Mouse (Mus musculus) forebrain, postnatal 0 days (tissue): ENCODE results near the gene Skp1a. TPM values are rescaled to one million over a fixed set of nuclear protein-coding genes. Genes with fewer than 3 reads are reported as not detected.

Experiments used
- ATAC-seq: fragments of 200-750 bp; cut with Nextera tagmentation; 2 replicates; pipeline ENCODE4 v1.8.0; 2017; ENCODE audit warnings: mild to moderate bottlenecking, moderate library complexity
- DNase-seq: peaks from one replicate; pipeline ENCODE4 v3.0.0-alpha.2; 2015
- H3K27ac ChIP-seq: fragments of 300-500 bp; sonication (generic); 2 replicates; pipeline ENCODE4 v1.5.1; 2014; ENCODE audit warnings: low read depth, mild to moderate bottlenecking, antibody characterized with exemption, low read length, moderate library complexity, mixed read lengths
- H3K27me3 ChIP-seq: fragments of 300-500 bp; sonication (generic); 2 replicates; pipeline ENCODE4 v1.6.1; 2014; ENCODE audit warnings: mild to moderate bottlenecking, low read length, mixed read lengths; ENCODE audit not compliant: insufficient read depth
- H3K36me3 ChIP-seq: fragments of 300-500 bp; sonication (generic); 2 replicates; pipeline ENCODE4 v1.6.1; 2014; ENCODE audit warnings: mild to moderate bottlenecking, moderate library complexity; ENCODE audit not compliant: insufficient read depth
- H3K4me1 ChIP-seq: fragments of 300-500 bp; sonication (generic); 2 replicates; pipeline ENCODE4 v1.6.1; 2014; ENCODE audit warnings: antibody characterized with exemption; ENCODE audit not compliant: insufficient read depth
- H3K4me2 ChIP-seq: fragments of 300-500 bp; sonication (generic); 2 replicates; pipeline ENCODE4 v1.6.1; 2014; ENCODE audit warnings: low read depth, mild to moderate bottlenecking, moderate library complexity
- H3K4me3 ChIP-seq: fragments of 300-500 bp; sonication (generic); 2 replicates; pipeline ENCODE4 v1.5.1; 2014; ENCODE audit warnings: low read depth, low read length, mixed read lengths
- H3K9ac ChIP-seq: fragments of 300-500 bp; sonication (generic); 2 replicates; pipeline ENCODE4 v1.6.1; 2014; ENCODE audit warnings: mild to moderate bottlenecking
- H3K9me3 ChIP-seq: fragments of 300-500 bp; sonication (generic); 2 replicates; pipeline ENCODE4 v1.6.1; 2016; ENCODE audit warnings: low read length
- CTCF ChIP-seq: sonication (generic); IDR thresholded peaks from 2 replicates; pipeline ENCODE4 v1.5.1; 2016; ENCODE audit warnings: antibody characterized with exemption, control low read depth, low read depth
- WGBS: fragments of 180-500 bp; shearing (Covaris S2); extraction: QIAGEN DNeasy Blood & Tissue Kit; methylation state at CpG from one replicate; pipeline ENCODE4 v1.1.7; 2014; 5-methylcytosine and 5-hydroxymethylcytosine counted together
- polyA plus RNA-seq: library from polyadenylated mRNA; unstranded; fragments of >200 nt; fragmentation: Nextera tagmentation; extraction: Ambion mirVana; gene quantifications from 2 replicates; pipeline ENCODE4 v1.2.1, GENCODE M21; 2015
- total RNA-seq: library from RNA; depleted of rRNA; stranded (reverse); fragments of >200 nt; gene quantifications from 2 replicates; pipeline ENCODE4 v1.2.3, GENCODE M21; 2014

Gene Skp1a
- total and polyA plus RNA-seq, 2 experiments from 2014 or later = 767 to 1,355 TPM

GRCm38 (mm10) chr11:52282420-52282773 lies 50.6 kb downstream of the Skp1a start:
- H3K9ac ChIP-seq = peak overlapping the region; percentile 58; the same call in 1 of the 2 replicates
- peak overlapping the region; percentile 71 for H3K4me3 ChIP-seq
- no peak overlapping the region for H3K27ac ChIP-seq
- 0 out of 2 replicates have a peak, but pooled peaks cover 3% of the 10 kb centered on the region for H3K4me1 ChIP-seq
- no peaks in the 10 kb centered on the region for H3K9me3 ChIP-seq
- no peaks in the 10 kb centered on the region for H3K36me3 ChIP-seq
- H3K4me2 ChIP-seq = peak overlapping the region; percentile 98
- 4% methylated on average over 19 of the region's 19 CpGs for WGBS
- no peak for TF ChIP-seq CTCF
- ATAC-seq = peak; percentile 3; the same call in 1 of the 2 replicates
- no peak for DNase-seq
- H3K27me3 ChIP-seq = no peaks in the 10 kb centered on the region; the same call in 1 of the 2 replicates

DNA sequence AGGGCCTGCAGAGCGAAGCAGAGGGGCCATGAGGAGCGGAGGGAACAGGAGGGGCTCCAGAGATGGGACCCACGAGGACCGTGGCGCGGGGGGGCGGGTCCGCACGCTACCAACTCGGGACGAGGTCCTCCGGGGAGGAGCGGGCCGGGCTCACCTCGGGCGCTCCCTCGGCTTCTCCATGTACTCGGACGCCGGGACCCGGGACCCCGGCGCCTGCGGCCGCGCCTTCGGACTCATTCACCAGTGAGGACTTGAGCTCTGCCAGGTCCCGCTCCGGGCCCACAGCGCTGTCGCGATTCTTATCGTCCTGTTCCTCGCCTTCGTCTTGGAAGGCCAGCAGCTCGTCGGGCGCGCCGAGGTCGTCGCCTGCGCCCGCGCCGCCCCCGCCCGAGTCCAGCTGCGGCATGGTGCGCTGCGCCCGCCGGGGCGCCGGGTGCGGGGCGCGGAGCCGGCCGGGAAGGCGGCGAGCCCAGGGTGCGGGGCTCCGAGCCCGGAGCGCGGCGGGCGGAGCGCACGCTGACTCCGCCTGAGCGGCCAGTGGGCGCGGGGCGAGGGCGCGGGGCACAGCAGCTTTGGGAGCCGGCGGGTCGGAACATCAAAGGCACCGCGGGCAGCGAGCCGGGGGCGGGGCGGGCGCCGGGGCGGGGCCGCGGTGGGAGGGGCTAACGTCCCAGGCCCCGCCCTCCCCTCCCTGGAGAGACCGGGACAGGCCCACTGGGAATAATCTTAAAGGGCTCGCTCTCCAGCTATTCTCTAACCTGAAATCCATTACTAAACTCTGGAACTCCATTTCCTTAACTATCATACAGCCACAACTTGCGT lies 51.2 kb downstream of the Skp1a start, which contains the start of gene Tcf7:
Gene Tcf7, minus strand, starts transcription at position 241 of the 822 bp plus-strand sequence.
- peak; percentile 75 for ATAC-seq
- TF ChIP-seq CTCF = no peak

GRCm38 (mm10) chr11:52283596-52284571 lies 52.1 kb downstream of the Skp1a start:
- Histone ChIP-seq H3K4me3 (peak overlapping the region; percentile 71), H3K4me2 (peak overlapping the region; percentile 98)
- ATAC-seq = peak; percentile 38; the same call in 1 of the 2 replicates

More for the DNA sequence above, 51.2 kb downstream of the Skp1a start, which contains the start of gene Tcf7:
- Histone ChIP-seq H3K36me3 (no peaks in the 10 kb centered on the region), H3K4me1 (0 out of 2 replicates have a peak, but pooled peaks cover 3% of the 10 kb centered on the region), H3K4me3 (peak within 1 kb of the TSS; percentile 71), H3K27ac (0 out of 2 replicates have a peak within 1 kb of the TSS, but pooled peaks have one; percentile 40), H3K9me3 (no peaks in the 10 kb centered on the region), H3K27me3 (no peaks in the 10 kb centered on the region; the same call in 1 of the 2 replicates), H3K4me2 (peak within 1 kb of the TSS; percentile 98), H3K9ac (peak within 1 kb of the TSS; percentile 58)
- 2% methylated on average over 78 of the region's 97 CpGs for WGBS
- peak; percentile 65 for DNase-seq

GRCm38 (mm10) chr11:52286301-52286957 lies 54.6 kb downstream of the Skp1a start:
- DNase-seq (no peak), ATAC-seq (no peak)
- Histone ChIP-seq H3K27ac (no peak overlapping the region), H3K27me3 (no peaks in the 10 kb centered on the region; the same call in 1 of the 2 replicates), H3K4me1 (0 out of 2 replicates have a peak, but pooled peaks cover 3% of the 10 kb centered on the region), H3K4me3 (no peak overlapping the region), H3K9me3 (no peaks in the 10 kb centered on the region), H3K9ac (no peak overlapping the region), H3K4me2 (no peak overlapping the region), H3K36me3 (no peaks in the 10 kb centered on the region)
- TF ChIP-seq CTCF = no peak
- WGBS = 10% methylated on average over 16 of the region's 16 CpGs

More at GRCm38 (mm10) chr11:52283596-52284571, 52.1 kb downstream of the Skp1a start:
- WGBS = 15% methylated on average over 44 of the region's 44 CpGs
- DNase-seq = peak; percentile 52
- no peaks in the 10 kb centered on the region; the same call in 1 of the 2 replicates for H3K27me3 ChIP-seq
- no peak overlapping the region; the same call in 1 of the 2 replicates for H3K9ac ChIP-seq
- H3K4me1 ChIP-seq = 0 out of 2 replicates have a peak, but pooled peaks cover 3% of the 10 kb centered on the region
- H3K9me3 ChIP-seq = no peaks in the 10 kb centered on the region
- no peak overlapping the region for H3K27ac ChIP-seq
- H3K36me3 ChIP-seq = no peaks in the 10 kb centered on the region
- TF ChIP-seq CTCF = no peak

GRCm38 (mm10) chr11:52286958-52287305 lies 55.1 kb downstream of the Skp1a start:
- 10% methylated on average over 4 of the region's 4 CpGs for WGBS
- H3K9ac ChIP-seq = no peak overlapping the region

DNA sequence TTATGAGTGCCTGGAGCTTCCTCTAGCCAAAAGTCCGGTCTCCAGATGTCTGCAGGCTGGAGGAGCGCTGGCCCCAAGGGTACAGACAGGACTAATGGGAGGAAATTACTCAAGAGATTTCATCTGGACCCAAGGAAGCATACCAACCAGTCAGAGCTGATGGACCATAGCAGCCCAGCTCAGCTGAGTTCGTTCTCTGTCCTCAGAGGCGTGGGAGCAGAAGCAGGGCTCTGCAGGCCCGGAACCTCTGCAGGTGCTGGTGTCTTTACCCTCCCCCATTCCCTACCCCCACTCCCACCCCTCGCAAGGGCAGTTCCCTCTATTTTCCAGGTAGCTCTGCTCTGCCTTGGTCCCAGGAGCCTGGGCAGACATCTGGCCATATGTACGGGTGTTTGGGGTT lies 60.6 kb downstream of the Skp1a start:
- H3K27me3 ChIP-seq = no peaks in the 10 kb centered on the region
- WGBS = 78% methylated on average over 7 of the region's 7 CpGs
- H3K4me1 ChIP-seq = no peaks in the 10 kb centered on the region
- no peak overlapping the region for H3K4me3 ChIP-seq
- no peak for DNase-seq
- H3K9ac ChIP-seq = no peak overlapping the region
- no peak overlapping the region for H3K4me2 ChIP-seq
- no peak for ATAC-seq
- no peaks in the 10 kb centered on the region for H3K36me3 ChIP-seq
- TF ChIP-seq CTCF = no peak
- no peak overlapping the region for H3K27ac ChIP-seq
- no peaks in the 10 kb centered on the region for H3K9me3 ChIP-seq

More at GRCm38 (mm10) chr11:52286958-52287305, 55.1 kb downstream of the Skp1a start:
- Histone ChIP-seq H3K27ac (no peak overlapping the region), H3K9me3 (no peaks in the 10 kb centered on the region), H3K4me2 (no peak overlapping the region), H3K36me3 (no peaks in the 10 kb centered on the region), H3K4me1 (0 out of 2 replicates have a peak, but pooled peaks cover 3% of the 10 kb centered on the region), H3K4me3 (no peak overlapping the region), H3K27me3 (no peaks in the 10 kb centered on the region; the same call in 1 of the 2 replicates)
- no peak for TF ChIP-seq CTCF
- ATAC-seq (no peak), DNase-seq (no peak)
